Mouse (Mus musculus) CH12.LX (cell line): ENCODE results near the gene Aagab. TPM values are rescaled to one million over a fixed set of nuclear protein-coding genes. Genes with fewer than 3 reads are reported as not detected.
A peak's percentile ranks its signal among the peaks of the same experiment; 100 is the strongest.

ENCODE experiments used
- DNase-seq: peaks from one replicate; pipeline ENCODE4 v3.0.0-alpha.2; 2013; ENCODE audit errors: extremely low read depth
- H3K27ac ChIP-seq: 2 replicates; pipeline ENCODE4 v1.5.1; 2012; ENCODE audit warnings: low read depth, mild to moderate bottlenecking, control low read depth, moderate library complexity; ENCODE audit not compliant: insufficient read depth
- H3K27me3 ChIP-seq: replicated peaks from 2 replicates; pipeline ENCODE3; 2012; ENCODE audit warnings: inconsistent platforms
- H3K36me3 ChIP-seq, 2 experiments: replicated peaks in 1 of 2; 2 replicates each; pipeline versions ENCODE3 to v1.6.1; 2012; ENCODE audit warnings: inconsistent platforms in 1 of 2, low read length in 1 of 2, mild to moderate bottlenecking in 1 of 2, mixed read lengths in 1 of 2, moderate library complexity in 1 of 2; ENCODE audit not compliant: control insufficient read depth in 1 of 2, insufficient read depth in 1 of 2
- H3K4me1 ChIP-seq, 2 experiments: 2 replicates each; pipeline ENCODE4 v1.6.1; 2012; ENCODE audit warnings: inconsistent platforms in 1 of 2, moderate library complexity in 1 of 2; ENCODE audit not compliant: insufficient read depth in 2 of 2, control insufficient read depth in 1 of 2
- H3K4me2 ChIP-seq: 2 replicates; pipeline ENCODE4 v1.6.1; 2012; ENCODE audit warnings: low read depth, mild to moderate bottlenecking, control low read depth; ENCODE audit not compliant: poor library complexity, insufficient read depth, severe bottlenecking
- H3K4me3 ChIP-seq, 3 experiments: fragments of 150-350 bp in 1 of 3; sonication (generic) in 1 of 3; replicated peaks in 1 of 3; 2 replicates each; pipeline versions ENCODE3 to v1.5.1; 2011 to 2012; ENCODE audit warnings: low read depth in 2 of 3, low read length in 2 of 3, mild to moderate bottlenecking in 2 of 3, moderate library complexity in 2 of 3, control low read depth in 1 of 3, improper control_type of control experiment in 1 of 3, inconsistent platforms in 1 of 3, mixed read lengths in 1 of 3; ENCODE audit not compliant: poor library complexity in 1 of 3
- H3K79me2 ChIP-seq: replicated peaks from 2 replicates; pipeline ENCODE4 v1.6.1; 2012; ENCODE audit warnings: mild to moderate bottlenecking, moderate library complexity; ENCODE audit not compliant: control insufficient read depth, poor library complexity, insufficient read depth, severe bottlenecking; ENCODE audit errors: extremely low read depth
- H3K9ac ChIP-seq: 2 replicates; pipeline ENCODE4 v1.6.1; 2012; ENCODE audit warnings: low read depth, mild to moderate bottlenecking, control low read depth, moderate library complexity; ENCODE audit not compliant: insufficient read depth
- H3K9me3 ChIP-seq: replicated peaks from 2 replicates; pipeline ENCODE3; 2012; ENCODE audit warnings: low read length, inconsistent platforms, mixed read lengths
- CHD2 ChIP-seq: IDR thresholded peaks from 2 replicates; pipeline ENCODE4 v1.6.1; 2011; ENCODE audit warnings: low read length, improper control_type of control experiment
- E2F4 ChIP-seq: IDR thresholded peaks from 2 replicates; pipeline ENCODE4 v1.6.1; 2011; ENCODE audit warnings: low read depth, low read length, improper control_type of control experiment; ENCODE audit not compliant: insufficient replicate concordance
- ETS1 ChIP-seq: conservative IDR thresholded peaks from 2 replicates; pipeline ENCODE4 v1.6.1; 2012; ENCODE audit warnings: low read depth, mild to moderate bottlenecking, inconsistent platforms, low read length, improper control_type of control experiment, moderate library complexity
- GABPA ChIP-seq: IDR thresholded peaks from 2 replicates; pipeline ENCODE4 v1.6.1; 2012; ENCODE audit warnings: low read depth, low read length, improper control_type of control experiment, inconsistent platforms; ENCODE audit not compliant: insufficient replicate concordance
- KAT2A ChIP-seq: IDR thresholded peaks from 2 replicates; pipeline ENCODE4 v1.6.1; 2012; ENCODE audit warnings: low read length, improper control_type of control experiment, inconsistent platforms; ENCODE audit not compliant: insufficient replicate concordance
- MAFK ChIP-seq: IDR thresholded peaks from 2 replicates; pipeline ENCODE4 v1.6.1; 2011; ENCODE audit warnings: low read length, improper control_type of control experiment; ENCODE audit not compliant: insufficient replicate concordance
- MAX ChIP-seq: IDR thresholded peaks from 2 replicates; pipeline ENCODE4 v1.6.1; 2011; ENCODE audit warnings: low read length, improper control_type of control experiment
- MXI1 ChIP-seq: IDR thresholded peaks from 2 replicates; pipeline ENCODE4 v1.6.1; 2011; ENCODE audit warnings: mild to moderate bottlenecking, low read depth, low read length, improper control_type of control experiment
- MYC ChIP-seq: IDR thresholded peaks from 2 replicates; pipeline ENCODE4 v1.6.1; 2011; ENCODE audit warnings: low read depth, mild to moderate bottlenecking, improper control_type of control experiment, low read length
- NRF1 ChIP-seq: IDR thresholded peaks from 2 replicates; pipeline ENCODE4 v1.6.1; 2014; ENCODE audit warnings: low read depth, mild to moderate bottlenecking, inconsistent platforms, low read length, improper control_type of control experiment, moderate library complexity
- POLR2A ChIP-seq: IDR thresholded peaks from 2 replicates; pipeline ENCODE4 v1.6.1; 2011; ENCODE audit warnings: low read depth, mild to moderate bottlenecking, improper control_type of control experiment, low read length
- POLR2AphosphoS2 ChIP-seq: IDR thresholded peaks from 2 replicates; pipeline ENCODE4 v1.6.1; 2011; ENCODE audit warnings: low read depth, low read length, improper control_type of control experiment
- RAD21 ChIP-seq: IDR thresholded peaks from 2 replicates; pipeline ENCODE4 v1.6.1; 2011; ENCODE audit warnings: low read depth, mild to moderate bottlenecking, low read length, improper control_type of control experiment, moderate library complexity
- TBP ChIP-seq: conservative IDR thresholded peaks from 2 replicates; pipeline ENCODE4 v1.6.1; 2011; ENCODE audit warnings: low read depth, low read length, improper control_type of control experiment
- TCF12 ChIP-seq: IDR thresholded peaks from 2 replicates; pipeline ENCODE4 v1.6.1; 2014; ENCODE audit warnings: low read depth, mild to moderate bottlenecking, inconsistent platforms, low read length, improper control_type of control experiment
- UBTF ChIP-seq: IDR thresholded peaks from 2 replicates; pipeline ENCODE4 v1.6.1; 2012; ENCODE audit warnings: low read depth, mild to moderate bottlenecking, inconsistent platforms, low read length, improper control_type of control experiment, moderate library complexity
- USF2 ChIP-seq: conservative IDR thresholded peaks from 2 replicates; pipeline ENCODE4 v1.6.1; 2011; ENCODE audit warnings: low read depth, low read length, improper control_type of control experiment
- ZC3H11A ChIP-seq: IDR thresholded peaks from 2 replicates; pipeline ENCODE4 v1.6.1; 2012; ENCODE audit warnings: low read depth, mild to moderate bottlenecking, inconsistent platforms, low read length, improper control_type of control experiment
- ZKSCAN1 ChIP-seq: IDR thresholded peaks from 2 replicates; pipeline ENCODE4 v1.6.1; 2012; ENCODE audit warnings: low read depth, inconsistent platforms, low read length, improper control_type of control experiment, borderline replicate concordance
- dilution Hi-C: fragments of 300-500 bp; cut with MboI; formaldehyde crosslinking; loops from 2 replicates; pipeline ENCODE4 v1.14.3; 2020; ENCODE audit warnings: low sequenced_read_pairs; ENCODE audit not compliant: extremely low pct_unique_long_range_greater_than_20kb, extremely low pct_ligation_motif_present
- in situ Hi-C: fragments of 300-500 bp; cut with MboI; formaldehyde crosslinking; loops from 3 replicates; pipeline ENCODE4 v1.14.3; 2019; ENCODE audit warnings: low sequenced_read_pairs, low pct_ligation_motif_present, low pct_unique_long_range_greater_than_20kb, mixed read lengths
- polyA plus RNA-seq: library from polyadenylated mRNA; unstranded; fragments of >175 nt; gene quantifications from 2 replicates; pipeline ENCODE4 v1.2.1, GENCODE M21; 2012; ENCODE audit warnings: low read depth; ENCODE audit not compliant: insufficient read length
- total RNA-seq, 2 experiments: library from RNA; depleted of rRNA; stranded (reverse); fragments of 300-350 nt in 1 of 2; fragments of >200 nt in 1 of 2; gene quantifications; 2 replicates each; pipeline ENCODE4 v1.2.3; 2012 to 2014

Aagab gene
- total and polyA plus RNA-seq, 3 experiments: 14.5 to 27.8 (median 14.5) TPM

- in situ Hi-C loops (loop anchor here (5.0 kb wide), 1 partner anchor 188 kb away; no protein-coding TSS in a partner anchor), dilution Hi-C loops (no loop called here)
- Histone ChIP-seq H3K36me3 (peaks cover 0 to 5% of the 10 kb centered on the region in 2 experiments), H3K79me2 (no peaks in the 10 kb centered on the region), H3K27me3 (no peaks in the 10 kb centered on the region), H3K4me2 (no peak overlapping the region), H3K9ac (no peak overlapping the region), H3K9me3 (no peaks in the 10 kb centered on the region), H3K27ac (no peak overlapping the region), H3K4me3 (no peak overlapping the region), H3K4me1 (peaks cover 9 to 29% of the 10 kb centered on the region in 2 experiments)
- TF ChIP-seq ETS1: no peak
- TF ChIP-seq POLR2AphosphoS2: no peak
- TF ChIP-seq POLR2A: no peak
- no peak for DNase-seq
These were observed 52.1 kb downstream of the Aagab start for GRCm38 (mm10) chr9:63654575-63654974.

- no peak overlapping the region for H3K9ac ChIP-seq
- H3K27me3 ChIP-seq: no peaks in the 10 kb centered on the region
- H3K4me2 ChIP-seq: no peak overlapping the region
- dilution Hi-C loops: no loop called here
- no peak overlapping the region for H3K27ac ChIP-seq
- no peaks in the 10 kb centered on the region for H3K79me2 ChIP-seq
- H3K9me3 ChIP-seq: no peaks in the 10 kb centered on the region
- H3K4me1 ChIP-seq: peaks cover 9 to 29% of the 10 kb centered on the region in 2 experiments
- DNase-seq: peak; percentile 12
- in situ Hi-C loops: no loop called here
- H3K36me3 ChIP-seq: peaks cover 0 to 3% of the 10 kb centered on the region in 2 experiments
- no peak overlapping the region for H3K4me3 ChIP-seq
- TF ChIP-seq MAFK (peak; percentile 98), TCF12 (no peak)
These were observed 52.6 kb downstream of the Aagab start for GRCm38 (mm10) chr9:63655092-63655491.

- in situ Hi-C loops: no loop called here
- no peak for DNase-seq
- H3K4me3 ChIP-seq: no peak overlapping the region
- H3K27me3 ChIP-seq: no peaks in the 10 kb centered on the region
- no peaks in the 10 kb centered on the region for H3K79me2 ChIP-seq
- dilution Hi-C loops: no loop called here
- TF ChIP-seq TBP: no peak
- no peak for TF ChIP-seq ZKSCAN1
- TF ChIP-seq MAX: no peak
- TF ChIP-seq ZC3H11A: no peak
- no peak for TF ChIP-seq MAFK
- no peak for TF ChIP-seq UBTF
- TF ChIP-seq MXI1: no peak
- no peak for TF ChIP-seq CHD2
- TF ChIP-seq RAD21: no peak
- no peak for TF ChIP-seq KAT2A
- TF ChIP-seq GABPA: no peak
- TF ChIP-seq NRF1: no peak
- TF ChIP-seq MYC: no peak
- no peak for TF ChIP-seq USF2
- no peak for TF ChIP-seq E2F4
- H3K9me3 ChIP-seq: no peaks in the 10 kb centered on the region
- peaks cover 0 to 2% of the 10 kb centered on the region in 2 experiments for H3K36me3 ChIP-seq
- H3K4me2 ChIP-seq: no peak overlapping the region
- H3K9ac ChIP-seq: no peak overlapping the region
- H3K27ac ChIP-seq: no peak overlapping the region
- peaks cover 9 to 29% of the 10 kb centered on the region in 2 experiments for H3K4me1 ChIP-seq
These were observed 54.7 kb downstream of the Aagab start for GRCm38 (mm10) chr9:63657167-63657566.
